Mouse (Mus musculus) ovary, postnatal 14 days (tissue): ENCODE results near the gene Wdr70.
"Not testable (repeated sequence)": the region's sequence is repeated elsewhere in the genome, so short reads cannot be mapped to it uniquely, and the experiment has no call there.

ENCODE experiments used
- DNase-seq: peaks from one replicate; pipeline ENCODE4 v3.0.0; 2022; ENCODE audit warnings: low spot score

Gene Wdr70

DNA sequence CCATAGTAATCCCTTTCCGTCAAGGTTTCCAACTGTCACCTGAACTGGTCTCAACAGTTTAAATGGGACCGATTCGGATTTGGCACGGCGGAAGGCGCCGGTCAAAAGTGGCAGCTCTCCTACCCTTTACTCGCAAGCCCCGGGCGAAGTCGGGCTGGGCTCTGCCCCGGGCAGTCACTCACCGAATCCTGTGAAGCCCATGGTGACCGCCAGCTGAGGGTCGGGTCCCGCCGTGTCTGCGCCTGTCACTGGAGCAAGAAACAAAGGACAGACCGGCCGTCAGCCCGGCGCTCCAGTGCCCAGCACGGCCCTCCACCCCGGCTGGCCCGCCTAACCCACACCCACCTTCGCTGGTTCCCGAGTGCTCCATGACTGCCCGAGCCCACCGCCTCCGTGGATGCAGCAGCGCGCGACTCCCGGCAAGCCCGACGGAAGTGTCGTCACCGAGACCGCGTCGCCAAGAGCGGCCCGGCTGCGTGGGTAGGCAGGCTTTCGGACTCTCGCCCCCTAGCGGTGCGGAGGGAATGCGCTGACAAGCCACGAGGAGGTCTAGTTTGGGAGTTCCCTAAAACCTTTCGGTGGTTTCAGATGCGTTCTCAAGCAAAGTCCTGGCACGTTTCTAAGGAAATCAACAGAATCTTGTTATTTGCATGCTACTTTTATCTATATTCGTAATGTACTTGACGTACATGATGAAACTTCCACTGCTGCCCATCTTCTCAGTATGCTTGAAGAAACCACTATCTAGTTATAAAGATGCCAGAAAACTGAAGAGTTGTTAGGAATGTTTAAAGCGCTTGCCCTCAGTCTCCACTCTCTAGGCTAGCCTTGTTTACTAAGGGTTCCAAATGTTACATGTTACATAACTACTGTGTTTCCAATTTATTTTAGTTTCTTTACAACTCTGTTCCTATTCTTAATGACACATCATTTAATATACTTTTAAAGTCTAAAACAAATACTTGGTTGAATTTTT is at the start of gene Wdr70:
Wdr70 (minus strand) TSS at position 436 of the 976 bp plus-strand sequence.
- DNase-seq: peak; percentile 97

DNA sequence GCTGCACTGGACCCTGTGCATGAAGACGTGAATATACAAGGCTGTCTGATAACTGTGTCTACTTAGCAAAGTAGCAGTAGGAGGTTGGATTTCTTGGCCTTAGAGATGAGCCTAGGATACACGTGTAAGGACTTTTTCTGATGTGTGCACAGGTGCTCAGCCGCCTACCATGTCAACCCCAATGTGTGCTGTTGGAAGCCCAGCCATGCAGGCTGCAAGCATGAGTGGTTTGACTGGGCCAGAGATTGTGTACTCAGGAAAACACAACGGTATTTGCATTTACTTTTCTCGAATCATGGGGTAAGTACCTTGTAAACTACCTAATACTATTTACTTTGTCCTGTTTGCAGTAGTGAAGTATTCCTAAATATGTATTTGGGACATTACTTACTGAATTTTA is 36.6 kb upstream of the Wdr70 start:
- no peak for DNase-seq

DNA sequence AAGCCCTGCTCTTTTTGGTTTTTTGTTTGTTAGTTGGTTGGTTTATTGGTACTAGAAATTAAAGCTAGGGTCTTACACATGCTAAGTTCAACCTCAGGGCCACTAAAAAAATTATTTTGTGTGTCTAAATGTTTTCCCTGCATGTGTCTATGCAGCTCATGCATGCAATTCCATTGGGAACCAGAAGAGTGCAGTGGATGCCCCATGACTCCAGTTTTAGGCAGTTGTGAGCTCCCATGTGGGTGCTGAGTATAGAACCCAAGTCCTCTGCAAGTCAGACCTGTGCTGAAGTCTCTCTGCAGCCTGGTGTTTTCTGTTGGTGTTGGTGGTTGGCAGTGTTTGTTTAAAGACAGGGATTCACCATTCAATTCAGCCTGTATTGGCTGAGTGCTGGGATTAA is 32.8 kb upstream of the Wdr70 start:
- no peak for DNase-seq

DNA sequence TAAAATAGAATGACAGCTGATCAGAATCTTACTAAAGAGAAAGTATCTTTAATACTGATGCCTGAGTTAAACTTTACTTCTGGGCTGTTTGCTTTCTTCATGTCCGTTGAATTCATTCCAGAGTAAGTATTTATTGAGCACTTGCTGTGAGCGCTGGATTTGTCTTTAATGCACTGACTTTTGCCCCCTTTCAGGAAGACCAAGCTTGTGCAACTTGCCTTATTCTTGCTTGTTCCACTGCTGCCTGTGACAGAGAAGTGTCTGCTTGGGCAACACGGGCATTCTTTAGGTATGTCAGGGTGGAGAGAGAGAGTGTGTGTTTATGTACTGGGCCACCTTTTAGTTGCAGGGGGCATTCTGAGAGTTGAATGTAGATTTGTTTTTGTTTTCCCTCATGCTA is 32.3 kb upstream of the Wdr70 start:
- DNase-seq: no peak

DNA sequence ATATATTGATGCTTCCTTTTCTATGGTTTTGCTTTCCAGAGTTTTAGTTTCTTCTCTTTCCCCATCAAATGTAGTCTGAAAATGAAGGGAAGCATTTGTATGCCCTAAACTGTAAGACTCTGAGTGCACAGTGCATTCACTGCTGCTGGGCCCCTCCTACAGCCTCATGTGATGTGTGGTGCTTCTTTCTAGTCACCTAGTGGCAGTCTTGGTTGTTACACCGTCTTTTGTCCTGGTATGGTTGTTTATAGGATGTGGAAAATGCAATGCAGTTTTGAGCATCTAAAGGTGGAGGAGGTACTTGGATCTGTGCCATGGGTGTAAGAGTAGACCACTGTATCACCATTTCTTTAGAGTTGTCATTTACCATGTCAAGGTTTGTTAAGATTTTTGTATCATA is 30.3 kb upstream of the Wdr70 start:
- no peak for DNase-seq

DNA sequence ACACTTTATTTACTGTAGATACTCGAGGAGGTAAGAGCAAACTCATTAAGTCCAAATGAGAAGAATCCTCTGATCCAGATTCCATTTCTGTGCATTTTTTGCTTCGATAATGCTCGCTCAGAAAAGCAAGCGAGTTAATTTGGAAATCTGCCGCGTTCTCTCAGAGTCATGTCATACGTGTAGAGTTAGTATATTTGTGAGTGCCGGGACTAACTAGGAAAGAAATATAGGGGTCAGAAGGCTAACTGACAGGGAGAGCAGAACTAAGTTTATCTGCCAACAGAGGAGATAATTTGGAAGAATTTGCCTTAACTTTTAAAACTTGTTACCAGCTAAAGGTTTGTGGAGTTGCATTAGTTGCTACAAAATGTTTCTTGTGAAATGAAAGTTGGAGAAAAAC is 10.8 kb upstream of the Wdr70 start:
- no peak for DNase-seq

DNA sequence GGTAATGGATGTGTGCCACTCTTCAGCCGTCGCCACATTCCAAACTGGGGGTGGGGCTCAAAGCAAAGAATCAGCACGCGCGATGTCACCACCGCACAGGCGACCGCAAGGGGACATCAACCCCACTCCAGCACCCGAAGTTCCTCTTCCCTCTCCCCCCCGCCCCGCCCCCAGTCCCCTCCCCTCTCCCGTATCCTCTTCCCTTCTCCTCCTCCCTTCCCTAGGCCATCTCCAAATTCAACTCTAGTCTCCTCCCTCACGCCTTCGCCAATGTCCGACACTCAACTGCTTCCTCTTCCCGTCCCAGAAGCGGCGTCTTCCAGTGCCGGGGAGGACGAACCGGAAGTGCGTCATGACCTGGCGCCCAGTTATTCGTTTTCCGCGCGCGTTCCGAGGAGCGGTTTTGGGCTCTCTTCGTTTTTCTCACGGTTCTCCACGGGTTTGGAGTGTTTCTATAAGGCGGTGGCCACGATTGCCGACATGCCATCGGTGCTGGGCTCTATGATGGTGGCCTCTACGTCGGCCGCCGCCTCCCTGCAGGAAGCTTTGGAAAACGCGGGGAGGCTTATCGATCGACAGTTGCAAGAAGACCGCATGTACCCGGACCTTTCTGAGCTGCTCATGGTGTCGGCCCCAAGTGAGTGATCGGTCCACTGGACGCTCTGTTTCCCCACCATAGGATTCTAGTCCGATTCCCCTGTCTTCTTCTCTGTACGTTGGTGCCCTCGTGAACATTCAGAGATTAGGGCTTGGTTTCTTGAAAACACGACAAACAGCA is 10.1 kb upstream of the Wdr70 start, which contains the start of gene Nup155:
Nup155 (plus strand) TSS at position 308 of the 778 bp plus-strand sequence.
- DNase-seq: peak; percentile 90

DNA sequence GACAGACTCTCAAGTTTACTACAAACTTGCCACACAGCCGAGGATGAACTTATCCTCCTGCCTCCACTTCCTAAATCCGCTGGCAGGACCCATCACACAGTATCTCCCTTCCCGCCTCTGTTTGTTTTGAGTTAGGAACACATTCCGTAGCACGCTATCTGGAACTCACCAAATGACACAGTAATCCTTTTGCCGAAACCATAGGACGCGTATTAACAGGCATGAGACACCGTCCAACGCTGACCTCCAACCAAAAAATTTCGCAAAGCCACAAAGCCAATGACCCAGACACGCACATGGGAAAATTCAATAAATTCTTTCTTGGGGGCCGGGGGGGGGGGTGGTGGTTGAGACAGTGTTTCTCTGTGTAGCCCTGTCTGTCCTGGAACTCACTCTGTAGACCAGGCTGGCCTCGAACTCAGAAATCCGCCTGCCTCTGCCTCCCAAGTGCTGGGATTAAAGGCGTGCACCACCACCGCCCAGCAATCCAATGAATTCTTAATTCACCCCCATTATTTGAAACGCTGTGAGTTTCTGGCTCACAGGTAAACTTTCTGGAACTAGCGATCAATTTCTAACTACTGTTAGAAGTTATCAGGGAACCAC is 9.5 kb upstream of the Wdr70 start:
- no peak for DNase-seq

DNA sequence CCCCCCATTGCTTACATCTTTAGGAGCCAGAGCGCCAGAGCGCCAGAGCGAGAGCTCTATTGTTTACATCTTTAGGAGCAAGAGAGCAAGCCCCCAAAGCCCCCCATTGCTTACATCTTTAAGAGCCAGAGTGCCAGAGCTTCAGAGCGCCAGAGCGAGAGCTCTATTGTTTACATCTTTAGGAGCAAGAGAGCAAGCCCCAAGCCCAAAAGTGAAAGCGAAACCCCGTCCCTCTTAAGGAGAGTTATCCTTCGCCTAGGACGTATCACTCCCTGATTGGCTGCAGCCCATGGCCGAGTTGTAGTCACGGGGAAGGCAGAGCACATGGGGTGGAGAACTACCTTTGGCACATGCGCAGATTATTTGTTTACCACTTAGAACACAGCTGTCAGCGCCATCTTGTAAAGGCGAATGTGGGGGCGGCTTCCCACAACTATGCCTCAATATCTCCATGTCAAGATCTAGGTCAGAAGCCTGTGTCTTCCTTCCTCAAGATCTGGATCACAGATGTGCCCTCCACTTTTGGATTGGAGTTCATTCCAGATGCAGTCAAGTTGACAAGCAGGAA is 3.0 kb upstream of the Wdr70 start:
- not testable (repeated sequence) for DNase-seq

DNA sequence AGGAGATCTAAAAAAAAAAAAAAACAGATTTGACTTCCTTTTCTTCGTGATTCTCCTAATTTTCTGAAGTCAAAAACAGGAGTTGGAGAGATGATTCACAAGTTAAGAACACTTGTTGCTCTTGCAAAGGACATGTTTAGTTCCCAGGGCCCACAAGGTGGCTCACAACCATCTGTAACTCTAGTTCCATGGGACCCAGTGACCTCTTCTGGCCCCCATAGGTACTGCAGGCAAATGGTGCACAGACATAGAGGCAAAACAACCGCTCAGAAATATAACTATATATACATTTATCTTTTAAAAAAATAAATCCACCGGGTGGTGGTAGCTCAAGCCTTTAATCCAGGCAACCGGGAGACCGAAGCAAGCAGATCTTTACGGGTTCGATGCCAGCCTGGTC is 1.2 kb downstream of the Wdr70 start:
- peak; percentile 21 for DNase-seq

DNA sequence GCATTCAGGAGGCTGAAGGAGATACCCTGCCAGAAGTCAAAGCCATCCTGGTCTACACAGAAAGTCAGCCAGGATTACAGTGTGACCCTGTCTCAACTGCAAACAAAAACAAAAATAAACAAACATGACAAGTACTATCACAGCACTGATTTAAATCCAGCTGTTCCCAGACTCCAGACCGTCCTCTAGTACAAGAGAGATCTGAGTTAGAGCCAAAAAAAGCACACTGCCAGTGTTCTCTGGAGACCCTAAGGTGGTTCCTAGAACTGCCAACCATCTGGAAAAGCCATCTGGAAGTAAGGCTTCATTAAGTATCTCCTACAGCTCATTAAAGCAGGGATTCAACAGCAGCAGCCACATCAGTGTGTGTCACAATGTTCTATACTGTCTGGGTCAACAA is 6.3 kb downstream of the Wdr70 start:
- DNase-seq: not testable (repeated sequence)

DNA sequence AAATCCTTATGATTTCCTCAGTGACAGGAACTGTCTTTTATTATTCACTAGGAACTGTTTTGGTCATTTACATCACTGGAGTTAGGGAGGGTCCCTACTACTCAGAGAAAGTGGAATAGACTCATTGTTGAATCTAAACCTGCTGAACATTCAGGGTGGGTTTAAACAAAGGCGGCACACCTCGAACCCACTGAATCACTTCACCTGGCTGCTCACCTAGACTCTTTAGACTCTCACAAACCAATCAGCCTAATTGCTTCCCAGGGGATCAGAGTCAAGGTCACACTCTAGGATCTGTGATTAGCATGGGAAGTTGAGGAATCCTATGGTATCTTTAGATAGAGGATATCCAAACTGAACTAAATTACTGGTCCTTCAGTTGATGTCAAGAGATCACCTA is 8.3 kb downstream of the Wdr70 start:
- no peak for DNase-seq

DNA sequence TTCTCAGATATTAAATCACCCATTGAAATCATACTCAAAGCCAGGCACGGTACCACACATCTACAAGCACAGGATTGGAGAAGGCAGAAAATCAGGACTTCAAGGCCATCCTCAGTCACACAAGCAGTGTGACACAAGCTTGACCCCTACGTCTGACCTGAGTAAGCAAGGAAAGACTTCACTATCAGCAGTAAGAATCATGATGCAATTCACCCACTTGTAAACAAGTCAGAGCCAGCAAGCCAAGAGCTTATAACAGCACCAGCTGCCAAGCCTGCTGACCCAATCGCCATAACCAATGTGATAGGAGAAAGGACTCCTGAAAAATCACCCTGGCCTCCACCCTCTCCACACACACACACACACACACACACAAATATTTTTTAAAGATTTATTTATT is 10.3 kb downstream of the Wdr70 start:
- no peak for DNase-seq

DNA sequence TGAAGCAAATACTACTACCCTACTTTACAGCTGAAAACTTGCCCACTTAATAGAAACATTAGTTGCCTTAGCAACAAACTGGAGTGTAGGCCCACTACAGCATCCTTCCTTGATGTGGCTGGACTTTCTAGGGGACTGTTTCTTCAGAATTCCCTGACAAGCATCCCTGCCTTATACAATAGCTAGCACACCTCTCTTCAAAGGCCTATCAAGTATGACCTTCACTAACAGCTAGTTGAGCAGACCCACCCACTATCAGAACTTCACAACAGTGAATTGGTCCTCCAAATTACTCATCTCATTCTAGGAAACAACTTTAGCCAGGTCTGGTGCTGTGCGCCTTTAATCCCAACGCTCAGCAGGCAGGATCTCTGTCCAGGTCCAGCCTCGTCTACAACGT is 11.7 kb downstream of the Wdr70 start:
- no peak for DNase-seq

DNA sequence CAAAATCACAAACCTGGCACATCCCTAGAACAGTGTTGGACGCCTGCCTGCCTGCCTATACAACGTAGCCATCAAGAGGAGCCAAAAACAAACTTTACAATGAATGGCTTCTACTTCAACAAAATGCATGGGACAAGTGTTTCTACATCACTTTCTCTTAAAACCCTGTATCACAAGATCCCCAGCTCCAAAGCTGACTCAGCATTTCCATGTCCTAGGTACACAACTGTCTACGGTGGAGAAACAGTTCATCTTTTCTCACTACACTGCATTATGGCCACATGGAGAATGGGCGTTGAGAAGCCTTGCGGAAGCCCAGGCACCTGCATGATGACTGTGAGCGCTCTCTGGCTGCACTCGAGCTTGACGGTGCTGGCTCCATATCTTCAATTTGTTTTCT is 16.9 kb downstream of the Wdr70 start:
- DNase-seq: no peak

DNA sequence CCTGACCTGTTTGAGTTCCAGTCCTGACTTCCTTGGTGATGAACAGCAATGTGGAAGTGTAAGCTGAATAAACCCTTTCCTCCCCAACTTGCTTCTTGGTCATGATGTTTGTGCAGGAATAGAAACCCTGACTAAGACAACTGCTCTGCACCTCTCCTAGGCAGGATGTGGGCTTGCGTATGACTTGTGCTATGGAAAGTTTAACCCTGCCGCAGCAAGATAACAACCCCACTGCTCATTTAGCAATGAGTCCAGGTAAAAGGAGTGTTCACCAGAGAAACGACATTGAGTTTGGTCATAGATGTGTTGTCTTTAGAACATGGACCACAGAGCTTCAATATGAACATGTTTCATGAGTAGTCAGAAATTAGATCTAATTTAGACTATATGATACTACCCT is 25.9 kb downstream of the Wdr70 start:
- not testable (repeated sequence) for DNase-seq

DNA sequence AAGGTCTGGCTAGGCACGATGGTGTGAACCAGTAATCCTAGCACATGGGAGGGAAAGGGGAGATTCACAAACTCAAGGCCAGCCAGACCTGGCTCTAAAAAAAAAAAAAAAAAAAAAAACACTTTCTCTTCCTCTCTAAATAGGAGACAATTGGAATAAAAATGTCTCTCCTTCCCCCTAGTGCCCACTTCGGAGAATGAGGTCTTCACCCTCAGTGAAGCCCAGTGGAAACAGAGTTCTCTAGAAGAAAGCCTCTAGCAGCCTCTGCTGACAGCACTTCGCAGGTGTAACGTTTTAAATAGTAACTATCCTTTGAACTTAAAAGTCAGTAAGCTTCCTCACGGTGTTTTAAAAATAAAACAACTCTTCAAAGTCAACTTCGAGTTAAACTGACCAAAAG is 33.8 kb downstream of the Wdr70 start:
- DNase-seq: no peak

DNA sequence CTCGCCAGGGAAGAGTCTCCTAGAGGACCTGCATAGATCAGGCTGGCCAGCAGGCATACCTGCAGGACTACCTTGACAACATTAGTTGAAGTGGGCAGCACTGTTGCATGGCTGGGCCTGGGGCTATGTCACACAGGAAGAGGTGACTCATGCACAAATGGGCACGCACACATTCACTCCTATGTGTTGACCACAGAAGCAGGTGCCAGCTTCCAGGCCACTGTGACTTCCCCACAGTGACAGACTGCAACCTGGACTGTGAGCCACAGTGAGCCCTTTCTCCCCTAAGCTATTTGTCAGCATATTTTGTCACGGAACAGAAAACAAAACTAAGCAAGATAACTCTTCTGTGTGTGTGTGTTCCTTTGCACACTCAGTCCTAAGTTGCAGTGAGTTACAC is 47.8 kb downstream of the Wdr70 start:
- no peak for DNase-seq

DNA sequence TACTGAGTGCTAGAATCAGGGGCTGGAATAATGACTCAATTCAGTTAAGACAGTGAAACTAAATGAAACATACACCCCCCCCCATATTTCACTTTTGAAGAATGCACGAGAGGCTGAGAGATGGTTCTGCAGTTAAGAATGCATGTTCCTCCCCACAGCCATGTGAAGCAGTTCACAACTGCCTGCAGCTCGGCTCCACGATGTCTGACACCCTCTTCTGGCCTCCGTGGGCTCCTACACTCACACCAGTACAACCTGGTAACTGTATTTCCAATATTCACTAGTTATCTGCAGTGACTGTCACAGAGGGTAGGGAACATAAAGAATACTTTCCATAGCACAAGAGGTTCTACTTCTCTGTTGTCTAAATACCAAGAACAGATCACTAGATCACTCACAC is 59.2 kb downstream of the Wdr70 start:
- no peak for DNase-seq

DNA sequence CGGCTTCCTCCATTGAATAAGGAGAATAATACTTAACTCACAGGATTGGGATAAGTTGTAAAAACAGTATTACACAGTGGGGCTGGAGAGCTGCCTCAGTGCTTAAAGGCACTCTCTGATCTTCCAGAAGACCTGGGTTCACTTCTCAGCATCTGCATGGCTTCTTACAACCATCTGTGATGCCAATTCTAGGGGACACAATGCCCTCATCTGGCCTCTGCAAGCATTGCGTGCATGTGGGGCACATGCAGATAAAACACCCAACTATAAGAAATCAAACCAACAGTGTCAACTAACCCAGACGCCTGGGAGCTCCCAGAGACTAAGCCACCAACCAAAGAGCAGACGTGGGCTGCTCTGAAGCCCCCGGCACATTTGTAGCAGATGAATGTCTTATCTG is 60.6 kb downstream of the Wdr70 start:
- DNase-seq: no peak

DNA sequence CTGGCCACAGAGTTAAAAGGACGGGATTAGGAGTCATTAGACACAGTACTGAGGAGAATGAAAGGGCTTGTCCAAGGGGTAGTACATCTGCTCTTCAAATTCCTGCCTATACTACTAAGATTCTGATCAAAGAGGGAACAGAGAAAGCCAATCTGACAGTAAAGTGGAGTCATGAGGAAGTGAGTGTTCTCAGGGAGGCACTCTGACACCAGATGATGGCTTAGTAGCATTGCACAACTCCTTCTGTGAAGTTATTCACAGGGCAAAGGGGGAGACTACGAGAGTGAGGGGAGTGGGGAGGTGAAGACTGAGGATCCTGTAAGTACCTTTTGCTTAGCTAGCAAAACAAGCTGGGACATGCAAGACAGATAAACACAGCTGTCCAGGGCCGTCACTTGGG is 61.2 kb downstream of the Wdr70 start:
- no peak for DNase-seq

DNA sequence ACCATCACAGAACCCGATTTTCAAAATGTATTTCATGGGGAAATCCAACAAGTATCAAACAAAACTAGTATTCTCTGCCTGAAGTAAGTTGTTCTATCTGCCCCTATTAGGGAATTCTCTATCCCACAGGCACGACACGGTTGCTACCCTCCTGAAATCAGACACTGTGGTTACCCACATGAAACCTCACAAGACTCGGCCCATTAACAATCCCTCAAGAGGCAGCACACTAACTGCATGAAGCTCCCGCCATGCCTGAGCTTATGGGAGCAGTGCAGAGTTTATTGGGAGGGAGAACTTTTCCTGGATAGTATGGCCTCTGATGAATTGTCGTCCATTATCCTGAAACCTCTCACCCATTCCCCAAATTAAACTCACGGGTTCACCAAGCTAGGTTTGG is 67.8 kb downstream of the Wdr70 start:
- no peak for DNase-seq
